9 mouse cellular contexts compared by ENCODE assay signal in genomic region chr3:128570551-128570950, GRCm38 (mm10).
"Had no signal": no experiment of that assay in that cellular context is flagged by ENCODE, and none has a peak within 500 bp of the region (broad histone marks: within the 10 kb centered on the region; RNA-seq: fewer than 3 reads in every experiment).

No protein-coding gene starts in this region.

- DNase-seq: liver, postnatal 0 days; lung, adult 2 months; lung, postnatal 14 days; lung, postnatal 36 days; midbrain, embryonic 14.5 days; right cerebral cortex, postnatal 14 days; thymus, adult 2 months; thymus, postnatal 25 days; thymus, postnatal 4 days had no signal
